Mouse (Mus musculus) neural tube, embryonic 14.5 days (tissue): Measurements from ENCODE around the gene Olfr171. TPM values are rescaled to one million over a fixed set of nuclear protein-coding genes. Genes with fewer than 3 reads are reported as not detected.
"Not testable (repeated sequence)": the region's sequence is repeated elsewhere in the genome, so short reads cannot be mapped to it uniquely, and the experiment has no call there.

ENCODE experiments used
- ATAC-seq: fragments of 200-750 bp; cut with Nextera tagmentation; 2 replicates; pipeline ENCODE4 v1.8.0; 2017; ENCODE audit warnings: low read depth, mild to moderate bottlenecking, moderate TSS enrichment, moderate library complexity
- H3K27ac ChIP-seq: fragments of 300-500 bp; sonication (generic); 2 replicates; pipeline ENCODE4 v1.5.1; 2014; ENCODE audit warnings: low read depth, mild to moderate bottlenecking, control low read depth, low read length, moderate library complexity, mixed read lengths
- H3K27me3 ChIP-seq: fragments of 300-500 bp; sonication (generic); 2 replicates; pipeline ENCODE4 v1.6.1; 2014; ENCODE audit warnings: low read length; ENCODE audit not compliant: control insufficient read depth, insufficient read depth
- H3K36me3 ChIP-seq: fragments of 300-500 bp; sonication (generic); 2 replicates; pipeline ENCODE4 v1.6.1; 2014; ENCODE audit warnings: low read length, mixed read lengths; ENCODE audit not compliant: control insufficient read depth, insufficient read depth
- H3K4me1 ChIP-seq: fragments of 300-500 bp; sonication (generic); 2 replicates; pipeline ENCODE4 v1.6.1; 2014; ENCODE audit warnings: low read length; ENCODE audit not compliant: control insufficient read depth, insufficient read depth
- H3K4me2 ChIP-seq: fragments of 300-500 bp; sonication (generic); 2 replicates; pipeline ENCODE4 v1.6.1; 2014; ENCODE audit warnings: mild to moderate bottlenecking, low read depth, low read length, control low read depth
- H3K4me3 ChIP-seq: fragments of 300-500 bp; sonication (generic); 2 replicates; pipeline ENCODE4 v1.5.1; 2014; ENCODE audit warnings: low read depth, low read length, control low read depth, mixed read lengths
- H3K9ac ChIP-seq: fragments of 300-500 bp; sonication (generic); replicated peaks from 2 replicates; pipeline ENCODE4 v1.6.1; 2014; ENCODE audit warnings: low read depth, mild to moderate bottlenecking, control low read depth, low read length, mixed read lengths
- H3K9me3 ChIP-seq: fragments of 300-500 bp; sonication (generic); 2 replicates; pipeline ENCODE4 v1.6.1; 2016; ENCODE audit warnings: low read length; ENCODE audit not compliant: control insufficient read depth
- WGBS: fragments of 180-500 bp; shearing (Covaris S2); extraction: QIAGEN DNeasy Blood & Tissue Kit; methylation state at CpG from one replicate; pipeline ENCODE4 v1.1.7; 2014; 5-methylcytosine and 5-hydroxymethylcytosine counted together
- polyA plus RNA-seq: library from polyadenylated mRNA; unstranded; fragments of >200 nt; fragmentation: Nextera tagmentation; extraction: Ambion mirVana; gene quantifications from 2 replicates; pipeline ENCODE4 v1.2.1, GENCODE M21; 2014

Olfr171 gene
- polyA plus RNA-seq: not detected in 2 replicates

GRCm38 (mm10) chr16:19629816-19630215 lies at the start of gene Olfr171:
Gene Olfr171 (minus strand): TSS chr16:19629916.
- H3K36me3 ChIP-seq: no peaks in the 10 kb centered on the region
- H3K4me2 ChIP-seq: no peak within 1 kb of the TSS
- no peaks in the 10 kb centered on the region for H3K4me1 ChIP-seq
- H3K4me3 ChIP-seq: no peak within 1 kb of the TSS
- no peak for ATAC-seq
- 94% methylated on average over 1 of the region's 1 CpGs for WGBS
- H3K9me3 ChIP-seq: no peaks in the 10 kb centered on the region
- no peak within 1 kb of the TSS for H3K9ac ChIP-seq
- H3K27ac ChIP-seq: no peak within 1 kb of the TSS
- H3K27me3 ChIP-seq: no peaks in the 10 kb centered on the region

- 92% methylated on average over 2 of the region's 2 CpGs for WGBS
- H3K27ac ChIP-seq: no peak overlapping the region
- no peak overlapping the region for H3K4me2 ChIP-seq
- H3K36me3 ChIP-seq: no peaks in the 10 kb centered on the region
- no peak overlapping the region for H3K4me3 ChIP-seq
- no peaks in the 10 kb centered on the region for H3K4me1 ChIP-seq
- no peaks in the 10 kb centered on the region for H3K27me3 ChIP-seq
- H3K9me3 ChIP-seq: no peaks in the 10 kb centered on the region
- no peak for ATAC-seq
- H3K9ac ChIP-seq: no peak overlapping the region
Observed at GRCm38 (mm10) chr16:19670768-19671357, 41.1 kb upstream of the Olfr171 start.

GRCm38 (mm10) chr16:19666312-19666711 lies 36.6 kb upstream of the Olfr171 start:
- no peak for ATAC-seq
- WGBS: 74% methylated on average over 1 of the region's 1 CpGs

GRCm38 (mm10) chr16:19611782-19612181 lies 17.9 kb downstream of the Olfr171 start, which contains the start of gene Olfr170:
Gene Olfr170 (minus strand): TSS chr16:19611882.
- not testable (repeated sequence) for H3K4me3 ChIP-seq, H3K9me3 ChIP-seq, H3K9ac ChIP-seq

More at GRCm38 (mm10) chr16:19666312-19666711, 36.6 kb upstream of the Olfr171 start:
- no peaks in the 10 kb centered on the region for H3K9me3 ChIP-seq
- no peak overlapping the region for H3K4me3 ChIP-seq
- no peak overlapping the region for H3K4me2 ChIP-seq
- H3K36me3 ChIP-seq: no peaks in the 10 kb centered on the region
- no peak overlapping the region for H3K9ac ChIP-seq
- no peak overlapping the region for H3K27ac ChIP-seq
- no peaks in the 10 kb centered on the region for H3K4me1 ChIP-seq
- H3K27me3 ChIP-seq: no peaks in the 10 kb centered on the region

GRCm38 (mm10) chr16:19603166-19603565 lies 26.6 kb downstream of the Olfr171 start:
- Histone ChIP-seq H3K4me2 (no peak overlapping the region), H3K9ac (no peak overlapping the region), H3K27ac (no peak overlapping the region), H3K4me3 (no peak overlapping the region), H3K36me3 (no peaks in the 10 kb centered on the region), H3K27me3 (no peaks in the 10 kb centered on the region), H3K9me3 (no peaks in the 10 kb centered on the region), H3K4me1 (no peaks in the 10 kb centered on the region)
- 55% methylated on average over 2 of the region's 2 CpGs for WGBS
- ATAC-seq: no peak

More at GRCm38 (mm10) chr16:19611782-19612181, 17.9 kb downstream of the Olfr171 start, which contains the start of gene Olfr170:
- ATAC-seq, H3K4me1 ChIP-seq, H3K27ac ChIP-seq, H3K36me3 ChIP-seq, H3K4me2 ChIP-seq, H3K27me3 ChIP-seq: not testable (repeated sequence)
- 89% methylated on average over 2 of the region's 2 CpGs for WGBS

Other genes starting within 250 kb of the Olfr171 start
- not detected in 2 replicates for gene Olfr165, start 206.8 kb downstream of the Olfr171 start, polyA plus RNA-seq
- gene Olfr166, start 146.2 kb downstream of the Olfr171 start, polyA plus RNA-seq: not detected in 2 replicates
- not detected in 2 replicates for gene Olfr167, start 107.7 kb downstream of the Olfr171 start, polyA plus RNA-seq
- not detected in 2 replicates for gene Olfr168, start 94.4 kb downstream of the Olfr171 start, polyA plus RNA-seq
- gene Olfr169, start 58.1 kb downstream of the Olfr171 start, polyA plus RNA-seq: not detected in 2 replicates
- not detected in 2 replicates for gene Olfr170, start 18.0 kb downstream of the Olfr171 start, polyA plus RNA-seq
- gene Lamp3, start 76.5 kb upstream of the Olfr171 start, polyA plus RNA-seq: not detected in 2 replicates
- gene B3gnt5, start 130.3 kb upstream of the Olfr171 start, polyA plus RNA-seq: 51.5 TPM in 2 replicates